Mouse (Mus musculus): ENCODE results near the gene Rubcn. TPM values are rescaled to one million over a fixed set of nuclear protein-coding genes. Genes with fewer than 3 reads are reported as not detected.

Gene Rubcn
- polyA plus RNA-seq, 1 experiment: 22.1 TPM

DNA sequence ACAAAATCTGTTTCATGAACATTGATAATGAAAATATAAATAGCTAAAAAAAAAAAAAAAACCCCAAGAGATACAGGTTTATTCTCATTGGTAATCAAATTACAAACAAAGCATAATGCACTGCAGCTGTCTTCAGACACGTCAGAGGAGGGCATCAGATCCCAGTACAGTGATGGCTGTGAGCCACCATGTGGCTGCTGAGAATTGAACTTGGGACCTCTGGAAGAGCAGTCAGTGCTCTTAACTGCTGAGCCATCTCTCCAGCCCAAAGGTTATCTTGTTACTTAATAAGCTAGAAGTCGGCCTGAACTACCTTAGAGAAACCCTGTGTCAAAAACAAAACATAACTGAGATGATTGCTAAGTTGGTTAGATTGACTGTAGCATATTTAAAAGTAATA, 12.3 kb upstream of the Rubcn start:
- no peak overlapping the region for H3K4me3 ChIP-seq (ENCODE audit: insufficient read depth, poor library complexity, severe bottlenecking)
- no peaks in the 10 kb centered on the region for H3K79me3 ChIP-seq (ENCODE audit: low read depth)
- no peak overlapping the region for H3ac ChIP-seq (ENCODE audit: control insufficient read depth, insufficient read length, low read depth)
- peaks cover 5% of the 10 kb centered on the region for H3K79me2 ChIP-seq (ENCODE audit: control insufficient read depth, insufficient read depth)
- TF ChIP-seq CEBPB (IDR thresholded peaks at IDR 0.05; ENCODE audit: low read depth): no peak
- H3K36me3 ChIP-seq (ENCODE audit: control insufficient read depth, insufficient read depth): peaks cover 59% of the 10 kb centered on the region
- no peaks in the 10 kb centered on the region for H3K27me3 ChIP-seq (ENCODE audit: control insufficient read depth, insufficient read depth, insufficient read length)

DNA sequence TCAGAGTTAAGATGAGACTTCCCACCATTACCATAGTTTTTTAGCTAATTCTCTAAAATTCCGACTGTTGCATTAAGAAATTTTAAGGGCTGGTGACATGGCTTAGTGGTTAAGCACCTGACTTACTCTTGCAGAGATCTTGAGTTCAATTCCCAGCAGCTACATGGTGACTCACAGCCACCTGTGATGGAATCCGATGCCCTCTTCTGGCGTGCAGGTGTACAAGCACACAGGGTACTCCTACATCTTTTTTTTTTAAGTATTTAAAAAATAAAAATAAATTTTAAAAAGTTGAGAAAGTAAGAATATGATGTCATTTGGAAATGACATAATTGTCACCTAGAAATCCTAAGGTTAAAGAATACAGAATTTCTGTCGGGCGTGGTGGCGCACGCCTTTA, 10.4 kb upstream of the Rubcn start:
- Histone ChIP-seq H3K4me3 (ENCODE audit: insufficient read depth, poor library complexity, severe bottlenecking) (no peak overlapping the region), H3ac (ENCODE audit: control insufficient read depth, insufficient read length, low read depth) (no peak overlapping the region), H3K79me2 (ENCODE audit: control insufficient read depth, insufficient read depth) (peaks cover 14% of the 10 kb centered on the region), H3K27me3 (ENCODE audit: control insufficient read depth, insufficient read depth, insufficient read length) (no peaks in the 10 kb centered on the region), H3K79me3 (ENCODE audit: low read depth) (peaks cover 8% of the 10 kb centered on the region), H3K36me3 (ENCODE audit: control insufficient read depth, insufficient read depth) (peaks cover 55% of the 10 kb centered on the region)
- TF ChIP-seq FOSL1 (IDR thresholded peaks at IDR 0.05; ENCODE audit: insufficient read depth, low read length, poor library complexity, severe bottlenecking): no peak
- TF ChIP-seq MYOG (IDR thresholded peaks at IDR 0.05; ENCODE audit: control insufficient read depth, extremely low read depth, insufficient read length): no peak
- no peak for TF ChIP-seq MAX (IDR thresholded peaks at IDR 0.05)
- no peak for TF ChIP-seq MYOD1 (IDR thresholded peaks at IDR 0.05; ENCODE audit: control insufficient read depth, insufficient read length, low read depth)

DNA sequence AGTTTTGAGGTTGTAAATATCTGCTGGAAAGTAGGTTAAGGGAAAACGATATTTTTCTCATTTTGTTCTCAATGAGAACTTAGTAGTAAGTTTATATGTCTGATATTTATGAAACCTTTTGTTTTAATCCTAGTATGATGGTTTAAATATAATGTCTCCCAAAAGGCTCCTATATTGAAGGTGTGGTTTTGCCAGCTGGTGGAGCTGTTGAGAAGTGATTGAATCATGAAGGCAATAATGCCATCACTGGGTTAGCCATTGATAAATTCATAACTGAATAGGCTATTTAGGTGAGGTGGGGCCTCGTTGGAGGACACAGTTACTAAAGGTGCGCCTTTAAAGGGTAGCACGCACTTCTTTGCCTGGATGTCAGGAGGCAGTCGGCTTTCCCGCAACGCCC, 4.0 kb upstream of the Rubcn start:
- peaks cover 20% of the 10 kb centered on the region for H3K36me3 ChIP-seq (ENCODE audit: control insufficient read depth, insufficient read depth)
- no peaks in the 10 kb centered on the region for H3K27me3 ChIP-seq (ENCODE audit: control insufficient read depth, insufficient read depth, insufficient read length)
- no peak overlapping the region for H3ac ChIP-seq (ENCODE audit: control insufficient read depth, insufficient read length, low read depth)
- TF ChIP-seq CTCF (IDR thresholded peaks at IDR 0.05; ENCODE audit: control insufficient read depth, insufficient read depth, insufficient read length) (no peak), FOSL1 (IDR thresholded peaks at IDR 0.05; ENCODE audit: insufficient read depth, low read length, poor library complexity, severe bottlenecking) (no peak), MYOG (IDR thresholded peaks at IDR 0.05; ENCODE audit: control insufficient read depth, extremely low read depth, insufficient read length) (no peak), MAX (IDR thresholded peaks at IDR 0.05) (no peak), MYOD1 (IDR thresholded peaks at IDR 0.05; ENCODE audit: control insufficient read depth, insufficient read length, low read depth) (no peak), CEBPB (IDR thresholded peaks at IDR 0.05; ENCODE audit: low read depth) (no peak), USF1 (IDR thresholded peaks at IDR 0.05; ENCODE audit: low read depth) (no peak)
- peaks cover 47% of the 10 kb centered on the region for H3K79me3 ChIP-seq (ENCODE audit: low read depth)
- peaks cover 63% of the 10 kb centered on the region for H3K79me2 ChIP-seq (ENCODE audit: control insufficient read depth, insufficient read depth)
- no peak overlapping the region for H3K4me3 ChIP-seq (ENCODE audit: insufficient read depth, poor library complexity, severe bottlenecking)

DNA sequence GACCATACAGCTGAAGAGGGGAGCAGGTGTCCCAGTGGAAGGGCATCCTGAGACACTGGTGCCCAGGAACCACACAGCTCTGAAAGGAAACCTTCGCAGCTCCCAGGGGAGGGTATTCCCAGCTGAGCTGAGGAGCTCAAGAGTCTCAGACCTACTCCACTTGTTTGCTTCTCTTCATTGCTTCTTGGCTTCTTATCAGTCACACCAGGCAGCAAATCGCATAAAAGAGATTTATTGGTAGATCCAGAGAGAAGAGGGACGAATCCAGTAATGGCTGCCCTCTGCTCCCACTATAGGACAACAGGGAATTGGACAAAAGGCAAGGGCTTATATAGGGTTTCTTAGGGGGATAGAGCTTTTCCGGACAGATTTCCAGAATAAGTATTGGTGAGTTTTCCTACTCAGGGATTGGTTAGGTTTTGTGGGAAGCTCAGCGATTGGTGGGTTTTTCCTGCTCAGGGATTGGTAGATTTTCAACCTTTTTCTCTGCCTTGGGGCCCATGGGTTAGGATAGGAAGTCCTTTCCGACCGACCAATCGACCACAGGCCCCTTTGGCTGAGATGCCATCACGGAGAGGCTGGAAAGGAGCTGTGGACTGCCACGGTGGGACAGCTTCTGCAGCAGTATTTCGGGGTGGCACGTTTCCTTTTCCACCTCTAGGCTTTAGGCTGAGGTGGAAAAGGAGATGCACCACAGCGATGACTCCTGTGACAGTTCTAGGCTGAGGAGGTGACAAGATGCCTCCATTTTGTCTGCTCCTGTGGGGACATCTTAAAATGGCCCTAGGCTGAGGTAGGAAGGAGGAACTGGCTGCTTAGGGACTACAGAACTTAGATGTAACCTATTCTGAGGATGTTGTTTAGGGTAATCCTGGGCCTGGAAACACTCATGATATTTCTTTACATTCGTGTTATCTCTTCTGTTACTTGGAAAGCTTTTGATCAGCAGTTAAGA, 1.7 kb upstream of the Rubcn start:
- H3ac ChIP-seq (ENCODE audit: control insufficient read depth, insufficient read length, low read depth): no peak overlapping the region
- TF ChIP-seq CEBPB (IDR thresholded peaks at IDR 0.05; ENCODE audit: low read depth) (no peak), MYOD1 (IDR thresholded peaks at IDR 0.05; ENCODE audit: control insufficient read depth, insufficient read length, low read depth) (no peak), FOSL1 (IDR thresholded peaks at IDR 0.05; ENCODE audit: insufficient read depth, low read length, poor library complexity, severe bottlenecking) (no peak), MAX (IDR thresholded peaks at IDR 0.05) (no peak), USF1 (IDR thresholded peaks at IDR 0.05; ENCODE audit: low read depth) (no peak), CTCF (IDR thresholded peaks at IDR 0.05; ENCODE audit: control insufficient read depth, insufficient read depth, insufficient read length) (no peak), MYOG (IDR thresholded peaks at IDR 0.05; ENCODE audit: control insufficient read depth, extremely low read depth, insufficient read length) (no peak)
- peaks cover 3% of the 10 kb centered on the region for H3K36me3 ChIP-seq (ENCODE audit: control insufficient read depth, insufficient read depth)
- peaks cover 63% of the 10 kb centered on the region for H3K79me2 ChIP-seq (ENCODE audit: control insufficient read depth, insufficient read depth)
- H3K27me3 ChIP-seq (ENCODE audit: control insufficient read depth, insufficient read depth, insufficient read length): no peaks in the 10 kb centered on the region
- H3K4me3 ChIP-seq (ENCODE audit: insufficient read depth, poor library complexity, severe bottlenecking): peak overlapping the region; percentile 71
- peaks cover 45% of the 10 kb centered on the region for H3K79me3 ChIP-seq (ENCODE audit: low read depth)

DNA sequence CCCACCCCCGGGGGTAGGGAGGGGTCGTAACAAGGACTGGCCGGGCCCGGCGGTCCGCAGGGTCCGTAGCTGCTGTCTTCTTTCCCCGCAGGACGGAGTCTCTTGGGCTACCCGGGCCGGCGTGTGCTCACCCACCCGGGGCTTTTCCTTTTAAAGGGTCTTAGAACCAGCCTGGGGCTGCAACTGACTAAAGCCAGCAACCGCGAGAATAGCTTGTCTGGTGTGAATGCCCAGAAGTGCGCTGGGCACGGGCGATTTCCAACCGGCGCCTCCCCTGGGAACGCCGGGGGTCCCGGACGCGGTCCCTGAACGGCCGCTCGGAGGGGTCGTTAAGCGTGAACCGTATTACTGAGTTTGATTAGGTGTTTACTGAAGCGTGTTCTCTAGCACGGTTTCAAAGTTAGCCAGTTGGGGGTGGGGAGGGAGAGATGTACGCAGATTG, 612 bp upstream of the Rubcn start:
- Histone ChIP-seq H3K4me3 (ENCODE audit: insufficient read depth, poor library complexity, severe bottlenecking) (peak overlapping the region; percentile 71), H3K27me3 (ENCODE audit: control insufficient read depth, insufficient read depth, insufficient read length) (no peaks in the 10 kb centered on the region), H3K36me3 (ENCODE audit: control insufficient read depth, insufficient read depth) (no peaks in the 10 kb centered on the region), H3K79me2 (ENCODE audit: control insufficient read depth, insufficient read depth) (peaks cover 55% of the 10 kb centered on the region), H3ac (ENCODE audit: control insufficient read depth, insufficient read length, low read depth) (peak overlapping the region; percentile 62), H3K79me3 (ENCODE audit: low read depth) (peaks cover 39% of the 10 kb centered on the region)
- TF ChIP-seq CTCF (IDR thresholded peaks at IDR 0.05; ENCODE audit: control insufficient read depth, insufficient read depth, insufficient read length) (no peak), MAX (IDR thresholded peaks at IDR 0.05) (no peak), MYOD1 (IDR thresholded peaks at IDR 0.05; ENCODE audit: control insufficient read depth, insufficient read length, low read depth) (no peak), USF1 (IDR thresholded peaks at IDR 0.05; ENCODE audit: low read depth) (no peak), FOSL1 (IDR thresholded peaks at IDR 0.05; ENCODE audit: insufficient read depth, low read length, poor library complexity, severe bottlenecking) (no peak), CEBPB (IDR thresholded peaks at IDR 0.05; ENCODE audit: low read depth) (no peak), MYOG (IDR thresholded peaks at IDR 0.05; ENCODE audit: control insufficient read depth, extremely low read depth, insufficient read length) (no peak)

DNA sequence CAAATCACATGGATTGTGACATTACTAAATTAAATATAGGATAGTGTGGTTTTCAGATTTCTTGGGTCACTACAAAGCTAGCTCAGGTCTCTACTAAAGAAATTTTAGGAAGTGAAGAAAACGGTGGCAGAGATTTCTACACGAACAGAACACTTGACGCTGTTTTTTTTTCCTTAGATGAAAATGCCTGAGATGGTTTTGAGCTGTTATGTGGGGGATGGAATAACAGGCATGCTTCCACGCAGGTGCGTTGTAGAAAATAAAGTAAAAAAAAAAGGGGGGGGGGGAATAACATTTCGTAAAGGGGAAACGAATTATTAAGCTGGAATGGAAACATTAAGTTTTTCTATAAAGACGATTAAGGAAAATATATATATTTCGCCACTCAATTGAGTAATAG, 735 bp downstream of the Rubcn start:
- H3K79me3 ChIP-seq (ENCODE audit: low read depth): peaks cover 33% of the 10 kb centered on the region
- peaks cover 42% of the 10 kb centered on the region for H3K79me2 ChIP-seq (ENCODE audit: control insufficient read depth, insufficient read depth)
- TF ChIP-seq FOSL1 (IDR thresholded peaks at IDR 0.05; ENCODE audit: insufficient read depth, low read length, poor library complexity, severe bottlenecking) (no peak), CEBPB (IDR thresholded peaks at IDR 0.05; ENCODE audit: low read depth) (no peak), MAX (IDR thresholded peaks at IDR 0.05) (no peak), USF1 (IDR thresholded peaks at IDR 0.05; ENCODE audit: low read depth) (no peak), CTCF (IDR thresholded peaks at IDR 0.05; ENCODE audit: control insufficient read depth, insufficient read depth, insufficient read length) (no peak)
- H3K36me3 ChIP-seq (ENCODE audit: control insufficient read depth, insufficient read depth): no peaks in the 10 kb centered on the region
- no peaks in the 10 kb centered on the region for H3K27me3 ChIP-seq (ENCODE audit: control insufficient read depth, insufficient read depth, insufficient read length)
- H3ac ChIP-seq (ENCODE audit: control insufficient read depth, insufficient read length, low read depth): no peak overlapping the region
- peak overlapping the region; percentile 71 for H3K4me3 ChIP-seq (ENCODE audit: insufficient read depth, poor library complexity, severe bottlenecking)
